Mouse (Mus musculus) monocyte, adult 5-6 weeks (primary cell): ENCODE measurements around the gene P2ry12. TPM values are rescaled to one million over a fixed set of nuclear protein-coding genes. Genes with fewer than 3 reads are reported as not detected.

Source experiments
- ATAC-seq: fragments of 153-309, 156-312 bp; replicated peaks from 2 replicates; pipeline ENCODE4 v1.8.0; 2017; ENCODE audit warnings: mild to moderate bottlenecking; ENCODE audit not compliant: low TSS enrichment, insufficient number of reproducible peaks, severe bottlenecking, poor library complexity, low FRiP score
- total RNA-seq: library from RNA; stranded (forward); fragments of 200-1000, 200-491, 200-594 nt; gene quantifications from 3 replicates; pipeline ENCODE4 v1.2.3, GENCODE M21; 2017

The P2ry12 gene
- total RNA-seq, 1 experiment from 2014 or later, result 1.3 TPM

GRCm38 (mm10) chr3:59197329-59197948 lies 65.2 kb downstream of the P2ry12 start:
- ATAC-seq, result no peak

- no peak for ATAC-seq
These were observed 67.7 kb downstream of the P2ry12 start, which contains the start of gene Gpr87 for GRCm38 (mm10) chr3:59194938-59195337. Gpr87 (minus strand) TSS chr3:59195104.

GRCm38 (mm10) chr3:59194099-59194498 lies 68.6 kb downstream of the P2ry12 start:
- no peak for ATAC-seq

- ATAC-seq, result no peak
These were observed 71.0 kb downstream of the P2ry12 start for GRCm38 (mm10) chr3:59191674-59192073.

- no peak for ATAC-seq
These were observed 75.3 kb downstream of the P2ry12 start for GRCm38 (mm10) chr3:59187336-59187735.

- ATAC-seq, result no peak
These were observed 77.0 kb downstream of the P2ry12 start for GRCm38 (mm10) chr3:59185662-59186061.

- ATAC-seq, result no peak
These were observed 80.5 kb downstream of the P2ry12 start for GRCm38 (mm10) chr3:59182129-59182528.

GRCm38 (mm10) chr3:59181134-59181533 lies 81.5 kb downstream of the P2ry12 start:
- no peak for ATAC-seq

- ATAC-seq, result no peak
These were observed 85.8 kb downstream of the P2ry12 start for GRCm38 (mm10) chr3:59176871-59177270.

GRCm38 (mm10) chr3:59175234-59175633 lies 87.4 kb downstream of the P2ry12 start:
- ATAC-seq, result peak; percentile 73; the same call in 1 of the 2 replicates

- ATAC-seq, result no peak
These were observed 88.1 kb downstream of the P2ry12 start for GRCm38 (mm10) chr3:59174426-59175154.

- ATAC-seq, result no peak
These were observed 92.6 kb downstream of the P2ry12 start for GRCm38 (mm10) chr3:59169921-59170627.

- ATAC-seq, result no peak
These were observed 93.5 kb downstream of the P2ry12 start for GRCm38 (mm10) chr3:59169215-59169614.

GRCm38 (mm10) chr3:59168476-59168875 lies 94.2 kb downstream of the P2ry12 start:
- no peak for ATAC-seq

GRCm38 (mm10) chr3:59167417-59168054 lies 95.1 kb downstream of the P2ry12 start:
- ATAC-seq, result no peak

Other genes with a start within 250 kb of the P2ry12 start
- 42.7 to 93.4 TPM (median 62.6 TPM) in 3 replicates for gene Gpr171, start 161.1 kb downstream of the P2ry12 start, total RNA-seq
- gene P2ry14, start 109.3 kb downstream of the P2ry12 start, total RNA-seq, result 9.4 to 15.8 TPM (median 14.8 TPM) in 3 replicates
- gene Gpr87, start 67.8 kb downstream of the P2ry12 start, total RNA-seq, result not detected in 3 replicates
- gene P2ry13, start 52.0 kb downstream of the P2ry12 start, total RNA-seq, result 1.2 TPM in 1 of 3 replicates, not detected in the others
- gene Igsf10, start 81.5 kb upstream of the P2ry12 start, total RNA-seq, result 0.10 TPM in 1 of 3 replicates, not detected in the others